Mouse (Mus musculus) ES-CJ7 (cell line): ENCODE measurements around the gene Tti1.

Experiments used
- DNase-seq: peaks from one replicate; pipeline ENCODE4 v3.0.0; 2011; ENCODE audit warnings: low read depth, low spot score

Tti1 gene

DNA sequence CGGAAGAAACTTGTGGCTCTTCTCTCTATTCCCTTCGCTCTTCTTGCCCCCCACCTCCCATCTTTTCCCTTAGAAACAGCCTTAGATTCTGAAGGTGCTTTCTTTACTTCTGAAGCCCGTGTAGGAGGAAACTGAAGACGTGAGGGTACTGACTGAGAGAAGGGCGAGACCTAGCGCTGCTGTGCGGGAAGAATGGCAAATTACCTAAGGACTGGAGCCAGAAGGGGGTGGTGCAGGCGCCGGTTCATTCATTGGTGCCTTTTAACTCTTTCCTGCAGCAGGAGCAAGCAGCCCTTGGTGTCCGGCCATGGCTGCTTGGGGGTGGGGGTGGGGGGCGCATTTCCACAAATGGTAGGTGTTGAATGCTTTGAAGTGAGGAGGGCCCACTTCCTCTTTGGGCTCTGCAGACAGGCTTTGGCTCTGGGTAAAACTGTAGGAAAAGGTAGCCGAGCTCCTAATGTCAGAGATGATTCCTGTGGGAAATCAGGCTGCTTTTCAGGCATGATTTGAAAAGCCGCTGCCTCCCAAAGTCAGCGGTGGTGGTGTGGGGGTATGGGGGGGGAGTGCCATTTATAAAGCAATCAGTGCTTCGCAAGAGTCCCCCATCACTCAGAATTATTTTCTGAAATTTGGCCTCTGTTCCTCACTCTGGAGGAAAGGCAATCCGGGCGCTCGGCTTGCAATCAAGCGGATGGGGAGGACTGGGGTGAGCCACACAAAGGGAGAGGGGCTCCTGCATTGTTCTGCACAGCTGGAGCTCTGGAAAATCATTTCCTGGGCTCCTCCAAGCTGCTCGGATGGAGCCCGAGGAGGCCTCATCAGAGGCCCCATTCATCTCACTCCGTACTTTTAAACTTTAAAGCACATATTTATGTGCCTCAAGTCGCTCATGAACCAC, 53.4 kb downstream of the Tti1 start:
- DNase-seq = peak; percentile 48

DNA sequence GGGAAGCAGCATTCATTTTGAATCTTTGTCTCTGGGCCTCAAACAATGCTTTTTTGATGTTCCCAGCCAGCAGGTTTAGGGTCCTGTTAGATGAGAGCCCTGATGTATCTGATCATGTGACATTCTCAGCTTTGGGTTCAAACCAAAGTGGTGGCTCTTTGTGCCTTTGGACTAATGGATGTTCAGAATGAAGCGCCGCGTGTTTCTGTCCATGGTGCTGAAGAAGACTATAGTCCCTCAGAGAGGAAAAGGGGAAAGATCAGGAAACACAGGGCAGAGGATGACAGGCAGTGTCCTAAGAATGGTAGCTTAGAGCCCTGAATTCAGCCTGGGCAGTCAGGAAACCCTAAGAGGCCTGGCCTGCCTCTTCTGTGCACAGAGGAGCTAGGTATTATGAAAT, 57.6 kb downstream of the Tti1 start:
- DNase-seq = peak; percentile 79

DNA sequence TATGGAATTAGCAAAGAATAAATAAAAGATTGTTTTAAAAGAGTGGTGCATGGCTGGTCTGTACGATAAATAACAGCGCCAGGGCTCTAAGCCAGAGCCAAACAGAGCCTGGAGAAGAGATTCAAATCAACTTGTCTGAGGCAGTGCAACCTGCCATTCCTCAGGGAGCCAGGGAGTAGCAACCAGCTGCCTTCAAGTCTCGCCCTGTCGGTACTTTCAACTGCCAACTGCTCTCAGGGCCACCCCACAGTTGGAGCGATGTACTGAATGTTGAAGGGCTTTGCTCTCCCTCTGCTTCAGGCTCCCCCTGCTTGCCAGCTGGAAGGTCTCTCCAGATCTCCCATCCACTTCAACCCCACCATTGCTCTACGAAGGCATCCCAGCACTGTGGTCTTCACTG, 58.1 kb downstream of the Tti1 start:
- DNase-seq = no peak

DNA sequence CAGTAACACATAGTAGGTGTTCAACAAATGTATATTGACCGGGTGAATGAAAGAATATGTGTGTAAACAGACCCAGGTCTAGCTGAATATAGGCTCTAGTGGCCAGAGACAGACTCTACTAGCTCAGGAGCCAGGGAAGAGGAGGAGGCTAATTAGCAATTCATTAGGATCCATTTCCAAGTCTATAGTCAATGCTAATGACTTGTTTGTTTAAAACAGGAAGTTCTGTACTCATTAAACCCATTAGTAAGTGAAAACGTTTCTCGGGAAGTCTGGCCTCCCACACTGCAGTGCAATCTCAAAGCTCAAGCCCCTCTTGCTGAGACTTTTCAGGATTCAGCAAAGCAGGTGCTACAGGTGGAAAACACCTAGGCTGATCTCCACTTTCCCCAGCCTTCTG, 60.4 kb downstream of the Tti1 start:
- DNase-seq = peak; percentile 69

DNA sequence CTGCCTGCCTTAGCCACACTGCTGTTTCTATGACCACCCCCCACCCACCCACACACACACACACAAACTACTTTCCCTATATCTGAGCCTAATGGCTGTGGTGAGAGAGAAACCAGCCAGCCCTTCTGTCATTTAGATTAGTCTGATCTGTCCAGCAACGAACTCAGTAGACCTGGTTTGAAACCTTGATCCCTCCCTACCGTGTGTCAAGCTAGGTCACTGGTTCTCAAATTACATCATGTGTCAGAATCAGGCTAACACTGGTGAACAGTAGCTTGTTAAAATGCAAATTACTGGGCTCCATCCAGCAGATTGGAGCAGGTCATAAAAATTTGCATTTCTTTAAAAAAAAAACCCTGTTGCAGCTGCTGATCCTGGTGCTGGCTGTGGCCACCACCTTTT, 70.5 kb downstream of the Tti1 start:
- peak; percentile 86 for DNase-seq

DNA sequence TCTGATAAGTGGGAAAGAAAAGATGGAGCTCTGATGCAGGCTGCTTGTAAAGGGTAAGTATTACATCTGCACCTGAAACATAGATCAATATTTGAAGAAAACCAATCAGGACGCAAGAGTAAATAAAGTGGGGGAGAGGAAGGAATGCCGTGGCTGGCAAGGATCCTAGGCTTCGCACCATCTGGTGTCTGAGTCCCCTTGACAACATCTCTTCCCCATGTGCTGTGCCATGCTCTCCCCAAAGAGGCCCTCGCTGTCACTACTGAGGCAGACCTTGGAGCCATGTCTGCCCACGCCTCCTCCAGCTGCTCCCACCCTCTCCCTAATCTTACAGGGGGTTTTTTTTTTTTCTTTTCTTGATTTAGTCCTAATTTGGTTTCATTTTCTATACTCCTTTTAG, 74.3 kb downstream of the Tti1 start:
- no peak for DNase-seq

DNA sequence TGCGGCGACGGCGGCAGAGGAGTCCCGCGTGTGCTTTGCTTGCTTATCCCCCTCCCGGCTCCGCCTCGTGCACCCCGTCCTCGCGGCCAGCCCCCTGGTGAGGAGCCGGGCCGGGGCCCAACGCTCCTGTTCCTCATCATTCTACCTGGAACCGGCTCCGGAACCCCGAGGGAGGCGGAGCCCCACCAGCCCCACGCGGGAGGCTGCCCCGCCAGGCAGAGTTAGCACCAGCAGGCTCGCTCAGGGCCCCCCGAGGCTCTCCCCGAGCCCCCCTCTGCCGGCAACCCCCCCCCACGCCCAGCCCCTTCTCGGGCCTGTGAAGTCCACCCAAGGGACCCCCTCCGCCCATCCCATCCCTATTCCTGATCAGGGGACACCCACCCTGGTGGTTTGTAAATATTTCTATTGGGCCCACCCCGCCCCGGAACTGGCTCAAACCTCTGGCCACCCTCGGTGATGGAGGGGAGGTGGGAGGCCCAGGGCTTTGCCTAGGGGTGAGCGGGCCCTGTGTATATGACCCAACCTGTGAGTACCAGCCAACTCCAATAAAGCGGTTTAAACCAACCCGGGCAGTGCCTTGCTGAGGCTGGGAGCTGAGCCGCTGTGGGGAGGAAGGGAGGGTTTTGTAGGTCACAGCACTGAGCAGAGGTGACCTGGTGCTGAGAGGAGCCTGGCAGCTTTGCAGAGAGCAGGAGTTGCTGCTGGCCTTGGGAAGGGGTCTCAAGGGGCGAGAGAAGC, 83.9 kb downstream of the Tti1 start:
- DNase-seq = peak; percentile 67

DNA sequence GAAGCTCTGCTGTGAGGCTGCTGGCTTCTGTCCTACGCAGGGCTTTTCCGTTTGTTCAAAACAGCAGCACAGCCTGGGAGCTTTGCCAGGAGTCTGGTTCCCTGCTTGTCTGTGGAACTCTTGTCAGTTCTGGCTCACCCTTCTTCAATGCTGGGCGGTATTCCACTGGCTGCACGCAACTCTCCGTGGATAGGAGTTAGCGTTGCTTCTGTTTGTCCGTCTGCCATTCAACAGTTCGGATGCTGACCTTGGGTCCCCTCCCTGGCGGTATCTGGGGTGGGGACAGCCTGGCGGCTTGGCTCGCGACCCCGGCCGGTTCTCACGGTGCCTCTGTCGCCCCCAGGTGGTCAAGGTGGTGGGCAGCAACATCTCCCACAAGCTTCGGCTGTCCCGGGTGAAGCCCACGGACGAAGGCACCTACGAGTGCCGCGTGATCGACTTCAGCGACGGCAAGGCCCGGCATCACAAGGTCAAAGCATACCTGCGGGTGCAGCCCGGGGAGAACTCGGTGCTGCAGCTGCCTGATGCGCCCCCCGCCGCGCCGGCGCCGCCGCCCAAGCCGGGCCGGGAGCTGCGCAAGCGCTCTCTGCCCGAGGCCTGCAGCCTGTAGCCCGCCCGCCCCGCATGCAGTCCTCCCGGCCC, 84.6 kb downstream of the Tti1 start:
- peak; percentile 74 for DNase-seq

DNA sequence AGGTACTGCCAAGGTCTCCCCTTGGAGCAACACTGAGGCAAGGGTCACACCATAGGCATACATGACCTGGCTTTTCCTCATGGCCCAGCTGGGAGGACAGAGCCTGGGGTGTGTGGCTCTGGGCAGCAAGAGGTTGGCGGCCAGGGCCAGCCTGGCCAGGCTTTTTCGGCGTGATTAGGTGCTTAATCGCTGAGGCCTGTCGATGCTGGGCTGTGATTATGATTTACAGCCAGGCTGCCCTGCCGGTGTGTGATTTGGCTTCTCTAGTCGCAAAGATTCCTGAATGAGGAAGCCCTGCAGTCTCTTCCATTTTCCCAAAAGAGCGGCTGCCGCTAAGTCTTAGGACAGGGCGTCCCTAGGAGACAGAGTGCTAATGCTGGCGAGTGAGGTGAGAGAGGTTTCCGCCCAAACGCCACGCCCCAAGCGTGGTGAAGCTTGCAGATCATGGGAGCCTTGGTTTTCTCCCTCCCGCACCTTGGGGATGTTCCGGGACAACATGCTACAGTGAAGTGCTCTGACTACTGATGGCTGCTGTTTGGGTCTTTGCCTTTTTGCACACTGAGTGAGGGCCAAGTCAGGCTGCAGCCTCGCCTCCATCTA, 87.5 kb downstream of the Tti1 start:
- DNase-seq = peak; percentile 65

DNA sequence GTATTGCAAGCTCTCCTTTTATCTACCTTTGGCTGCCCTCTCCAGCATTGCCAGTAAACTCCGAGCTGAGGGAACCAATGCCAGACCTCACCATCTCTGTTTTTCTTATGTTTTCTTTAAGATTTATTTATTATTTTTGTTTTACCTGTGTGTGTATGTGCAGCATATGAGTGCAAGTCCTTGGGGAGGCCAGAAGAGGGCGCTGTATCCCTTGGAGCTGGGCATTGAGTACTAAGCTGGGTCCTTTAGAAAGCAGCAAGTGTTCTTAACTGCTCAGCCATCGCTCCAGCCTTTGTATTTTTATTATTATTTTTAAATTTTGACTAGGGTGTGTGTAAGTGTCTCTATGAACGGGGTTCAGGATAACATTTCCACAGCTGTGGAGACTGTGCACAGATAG, 91.6 kb downstream of the Tti1 start:
- no peak for DNase-seq

DNA sequence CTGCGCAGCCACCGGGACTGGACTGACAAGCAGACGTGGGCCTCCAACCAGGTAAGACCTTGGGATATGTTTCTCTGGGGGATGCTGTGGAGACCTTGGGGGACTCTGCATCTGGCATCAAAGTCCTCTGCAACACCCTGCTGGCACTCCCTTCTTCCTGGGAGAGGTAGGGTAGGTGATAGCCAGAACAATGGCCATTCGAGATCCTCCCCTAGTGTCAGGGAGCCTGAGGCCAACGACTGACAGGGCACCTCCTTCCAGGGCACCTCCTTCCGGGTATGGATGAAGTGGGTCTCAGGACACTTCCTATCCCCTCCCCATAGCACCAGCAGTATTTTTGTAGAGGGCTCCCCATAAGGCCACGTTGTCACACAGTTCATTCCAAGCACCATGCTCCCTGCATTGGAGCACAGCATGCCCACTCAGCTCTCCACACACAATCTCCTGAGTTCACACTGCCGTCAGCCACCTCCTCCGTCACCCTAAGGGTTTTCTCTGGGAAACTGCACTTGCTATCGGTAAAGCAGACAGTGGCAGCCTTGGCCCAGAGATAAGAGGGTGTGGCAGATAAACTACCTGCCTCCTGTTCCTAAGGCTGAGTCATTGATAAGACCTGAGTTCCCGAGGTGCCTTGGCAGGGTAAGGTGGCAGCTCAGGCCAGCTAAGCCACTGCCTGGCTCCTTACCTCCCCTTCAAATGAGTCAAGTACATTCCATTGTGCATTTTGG, 92.6 kb downstream of the Tti1 start:
- DNase-seq = no peak

DNA sequence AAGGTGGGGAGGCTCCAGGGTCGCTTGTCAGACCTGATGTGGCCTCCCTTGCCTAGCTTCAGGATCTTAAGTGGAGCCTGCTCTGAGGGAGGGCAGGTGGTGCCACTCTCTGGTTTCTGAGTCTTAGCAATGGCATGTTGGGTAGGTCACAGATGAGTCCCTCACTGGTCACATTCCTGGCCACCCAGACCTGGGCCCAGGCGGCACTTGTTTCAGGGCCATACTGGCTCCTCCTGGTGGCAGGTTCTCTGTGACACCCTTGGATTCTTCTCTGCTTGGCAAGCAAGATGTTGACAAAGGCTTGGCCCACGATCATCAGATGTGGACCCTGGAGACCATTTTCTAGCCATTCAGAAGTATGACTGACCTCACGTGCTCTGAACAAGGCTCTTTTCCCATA, 95.6 kb downstream of the Tti1 start:
- DNase-seq = no peak
